Mouse (Mus musculus): ENCODE measurements around the gene Wipf1. TPM values are rescaled to one million over a fixed set of nuclear protein-coding genes. Genes with fewer than 3 reads are reported as not detected.
"Not testable (repeated sequence)": the region's sequence is repeated elsewhere in the genome, so short reads cannot be mapped to it uniquely, and the experiment has no call there.

The Wipf1 gene
- polyA plus RNA-seq, 1 experiment from 2014 or later, result 2.3 TPM

- Histone ChIP-seq H3K4me2 (peak overlapping the region; percentile 68), H3K27ac (0 out of 2 replicates have a peak overlapping the region, but pooled peaks have one; percentile 8), H3K36me3 (no peaks in the 10 kb centered on the region), H3K9ac (no peak overlapping the region), H3K4me1 (replicated peaks) (peaks cover 16% of the 10 kb centered on the region), H3K27me3 (no peaks in the 10 kb centered on the region), H3K9me3 (no peaks in the 10 kb centered on the region), H3K4me3 (peak overlapping the region; percentile 44)
- peak; percentile 60 for ATAC-seq (ENCODE audit: low FRiP score)
- WGBS, result 6% methylated on average over 8 of the region's 8 CpGs
Observed at GRCm38 (mm10) chr2:73561665-73562063, 32.1 kb upstream of the Wipf1 start.

GRCm38 (mm10) chr2:73560899-73561664 lies 31.5 kb upstream of the Wipf1 start:
- Histone ChIP-seq H3K4me2 (peak overlapping the region; percentile 68), H3K36me3 (no peaks in the 10 kb centered on the region), H3K4me1 (replicated peaks) (peaks cover 15% of the 10 kb centered on the region), H3K4me3 (peak overlapping the region; percentile 44), H3K9me3 (no peaks in the 10 kb centered on the region), H3K27me3 (no peaks in the 10 kb centered on the region), H3K9ac (peak overlapping the region; percentile 67), H3K27ac (0 out of 2 replicates have a peak overlapping the region, but pooled peaks have one; percentile 8)
- WGBS, result 3% methylated on average over 23 of the region's 23 CpGs
- peak; percentile 65 for ATAC-seq (ENCODE audit: low FRiP score)

GRCm38 (mm10) chr2:73560445-73560844 lies 30.9 kb upstream of the Wipf1 start:
- no peaks in the 10 kb centered on the region for H3K27me3 ChIP-seq
- H3K4me3 ChIP-seq, result peak overlapping the region; percentile 44
- WGBS, result 43% methylated on average over 7 of the region's 7 CpGs
- H3K27ac ChIP-seq, result no peak overlapping the region
- no peak for ATAC-seq (ENCODE audit: low FRiP score)
- H3K4me1 ChIP-seq (replicated peaks), result peaks cover 12% of the 10 kb centered on the region
- H3K36me3 ChIP-seq, result no peaks in the 10 kb centered on the region
- peak overlapping the region; percentile 67 for H3K9ac ChIP-seq
- H3K9me3 ChIP-seq, result no peaks in the 10 kb centered on the region
- peak overlapping the region; percentile 68 for H3K4me2 ChIP-seq

GRCm38 (mm10) chr2:73557956-73558355 lies 28.4 kb upstream of the Wipf1 start:
- Histone ChIP-seq H3K27me3 (no peaks in the 10 kb centered on the region), H3K9ac (no peak overlapping the region), H3K36me3 (no peaks in the 10 kb centered on the region), H3K4me3 (no peak overlapping the region), H3K4me2 (no peak overlapping the region), H3K9me3 (no peaks in the 10 kb centered on the region), H3K27ac (no peak overlapping the region), H3K4me1 (replicated peaks) (peaks cover 12% of the 10 kb centered on the region)
- ATAC-seq (ENCODE audit: low FRiP score), result no peak
- 90% methylated on average over 8 of the region's 8 CpGs for WGBS

- 96% methylated on average over 3 of the region's 3 CpGs for WGBS
- not testable (repeated sequence) for ATAC-seq (ENCODE audit: low FRiP score)
Observed at GRCm38 (mm10) chr2:73557061-73557460, 27.5 kb upstream of the Wipf1 start.

GRCm38 (mm10) chr2:73554389-73554788 lies 24.9 kb upstream of the Wipf1 start:
- Histone ChIP-seq H3K9ac (no peak overlapping the region), H3K27ac (no peak overlapping the region), H3K9me3 (no peaks in the 10 kb centered on the region), H3K4me1 (replicated peaks) (no peaks in the 10 kb centered on the region), H3K4me2 (no peak overlapping the region), H3K36me3 (no peaks in the 10 kb centered on the region), H3K4me3 (no peak overlapping the region), H3K27me3 (no peaks in the 10 kb centered on the region)
- 81% methylated on average over 3 of the region's 3 CpGs for WGBS
- no peak for ATAC-seq (ENCODE audit: low FRiP score)

More at GRCm38 (mm10) chr2:73557061-73557460, 27.5 kb upstream of the Wipf1 start:
- H3K36me3 ChIP-seq, H3K9ac ChIP-seq, H3K27ac ChIP-seq, H3K4me3 ChIP-seq, H3K27me3 ChIP-seq, H3K9me3 ChIP-seq, H3K4me2 ChIP-seq: not testable (repeated sequence)
- peaks cover 12% of the 10 kb centered on the region for H3K4me1 ChIP-seq (replicated peaks)

GRCm38 (mm10) chr2:73552926-73553325 lies 23.4 kb upstream of the Wipf1 start:
- no peaks in the 10 kb centered on the region for H3K36me3 ChIP-seq

GRCm38 (mm10) chr2:73550725-73551124 lies 21.2 kb upstream of the Wipf1 start:
- ATAC-seq (ENCODE audit: low FRiP score), result no peak

More at GRCm38 (mm10) chr2:73552926-73553325, 23.4 kb upstream of the Wipf1 start:
- Histone ChIP-seq H3K27ac (no peak overlapping the region), H3K9me3 (no peaks in the 10 kb centered on the region), H3K9ac (no peak overlapping the region), H3K4me1 (replicated peaks) (no peaks in the 10 kb centered on the region), H3K4me3 (no peak overlapping the region), H3K4me2 (no peak overlapping the region), H3K27me3 (no peaks in the 10 kb centered on the region)
- 81% methylated on average over 3 of the region's 3 CpGs for WGBS
- no peak for ATAC-seq (ENCODE audit: low FRiP score)

GRCm38 (mm10) chr2:73548542-73548941 lies 19.0 kb upstream of the Wipf1 start:
- WGBS, result 78% methylated on average over 2 of the region's 2 CpGs
- no peak for ATAC-seq (ENCODE audit: low FRiP score)
- Histone ChIP-seq H3K9ac (no peak overlapping the region), H3K4me1 (replicated peaks) (0 out of 2 replicates have a peak, but pooled peaks cover 2% of the 10 kb centered on the region), H3K4me2 (no peak overlapping the region), H3K9me3 (no peaks in the 10 kb centered on the region), H3K27me3 (0 out of 2 replicates have a peak, but pooled peaks cover 4% of the 10 kb centered on the region), H3K36me3 (no peaks in the 10 kb centered on the region), H3K27ac (no peak overlapping the region), H3K4me3 (no peak overlapping the region)

More at GRCm38 (mm10) chr2:73550725-73551124, 21.2 kb upstream of the Wipf1 start:
- H3K4me3 ChIP-seq, result no peak overlapping the region
- no peak overlapping the region for H3K4me2 ChIP-seq
- H3K27me3 ChIP-seq, result no peaks in the 10 kb centered on the region
- H3K9ac ChIP-seq, result no peak overlapping the region
- H3K9me3 ChIP-seq, result no peaks in the 10 kb centered on the region
- 25% methylated on average over 6 of the region's 6 CpGs for WGBS
- H3K27ac ChIP-seq, result no peak overlapping the region
- no peaks in the 10 kb centered on the region for H3K4me1 ChIP-seq (replicated peaks)
- no peaks in the 10 kb centered on the region for H3K36me3 ChIP-seq

- Histone ChIP-seq H3K4me3 (no peak overlapping the region), H3K9me3 (no peaks in the 10 kb centered on the region), H3K36me3 (no peaks in the 10 kb centered on the region), H3K4me2 (no peak overlapping the region), H3K27ac (no peak overlapping the region), H3K27me3 (0 out of 2 replicates have a peak, but pooled peaks cover 4% of the 10 kb centered on the region), H3K4me1 (replicated peaks) (0 out of 2 replicates have a peak, but pooled peaks cover 2% of the 10 kb centered on the region), H3K9ac (no peak overlapping the region)
- ATAC-seq (ENCODE audit: low FRiP score), result no peak
- WGBS, result 91% methylated on average over 4 of the region's 4 CpGs
Observed at GRCm38 (mm10) chr2:73547256-73547655, 17.7 kb upstream of the Wipf1 start.

GRCm38 (mm10) chr2:73545556-73545955 lies 16.0 kb upstream of the Wipf1 start:
- WGBS, result 75% methylated on average over 2 of the region's 2 CpGs
- H3K36me3 ChIP-seq, result no peaks in the 10 kb centered on the region
- H3K4me1 ChIP-seq (replicated peaks), result peaks cover 5% of the 10 kb centered on the region; the same call in 1 of the 2 replicates
- no peaks in the 10 kb centered on the region for H3K9me3 ChIP-seq
- H3K4me3 ChIP-seq, result no peak overlapping the region
- H3K27me3 ChIP-seq, result 0 out of 2 replicates have a peak, but pooled peaks cover 6% of the 10 kb centered on the region
- no peak overlapping the region for H3K4me2 ChIP-seq
- no peak overlapping the region for H3K9ac ChIP-seq
- no peak for ATAC-seq (ENCODE audit: low FRiP score)
- H3K27ac ChIP-seq, result no peak overlapping the region

GRCm38 (mm10) chr2:73540450-73541162 lies 11.1 kb upstream of the Wipf1 start:
- Histone ChIP-seq H3K9me3 (no peaks in the 10 kb centered on the region), H3K27me3 (0 out of 2 replicates have a peak, but pooled peaks cover 6% of the 10 kb centered on the region), H3K27ac (no peak overlapping the region), H3K4me3 (no peak overlapping the region), H3K4me1 (replicated peaks) (peaks cover 8% of the 10 kb centered on the region; the same call in 1 of the 2 replicates), H3K4me2 (peak overlapping the region; percentile 17; the same call in 1 of the 2 replicates), H3K9ac (0 out of 2 replicates have a peak overlapping the region, but pooled peaks have one; percentile 39), H3K36me3 (no peaks in the 10 kb centered on the region)
- 47% methylated on average over 16 of the region's 16 CpGs for WGBS
- no peak for ATAC-seq (ENCODE audit: low FRiP score)

Measured in hindbrain, embryonic 13.5 days (tissue).